Mouse (Mus musculus) bone marrow macrophage, adult 2 months (primary cell): ENCODE measurements around the gene B3gnt6. TPM values are rescaled to one million over a fixed set of nuclear protein-coding genes. Genes with fewer than 3 reads are reported as not detected.

Source experiments
- H3K27ac ChIP-seq: 2 replicates; pipeline ENCODE4 v1.5.1; 2012; ENCODE audit warnings: low read depth, low read length; ENCODE audit not compliant: insufficient read depth
- H3K4me1 ChIP-seq: 2 replicates; pipeline ENCODE4 v1.6.1; 2012; ENCODE audit warnings: low read length; ENCODE audit not compliant: control insufficient read depth, insufficient read depth
- H3K4me3 ChIP-seq: 2 replicates; pipeline ENCODE4 v1.5.1; 2012; ENCODE audit warnings: mild to moderate bottlenecking, low read length, moderate library complexity; ENCODE audit not compliant: insufficient read depth
- CTCF ChIP-seq: IDR thresholded peaks from 2 replicates; pipeline ENCODE4 v1.5.1; 2012; ENCODE audit warnings: low read depth, mild to moderate bottlenecking, low read length, moderate library complexity
- POLR2A ChIP-seq: IDR thresholded peaks from 2 replicates; pipeline ENCODE4 v1.6.1; 2012; ENCODE audit warnings: mild to moderate bottlenecking, low read depth, low read length, borderline replicate concordance
- polyA plus RNA-seq: library from polyadenylated mRNA; stranded (reverse); fragments of >200 nt; gene quantifications from 2 replicates; pipeline ENCODE4 v1.2.4, GENCODE M21; 2012; ENCODE audit not compliant: missing spikeins, insufficient read depth, insufficient read length

B3gnt6 gene
- polyA plus RNA-seq, 1 experiment: 0.31 TPM

- H3K4me1 ChIP-seq: no peaks in the 10 kb centered on the region
- TF ChIP-seq CTCF (no peak), POLR2A (no peak)
- no peak overlapping the region for H3K4me3 ChIP-seq
- no peak overlapping the region for H3K27ac ChIP-seq
These were observed 48.8 kb downstream of the B3gnt6 start for GRCm38 (mm10) chr7:98150525-98150924.

- Histone ChIP-seq H3K4me3 (no peak overlapping the region), H3K4me1 (no peaks in the 10 kb centered on the region), H3K27ac (no peak overlapping the region)
- no peak for TF ChIP-seq CTCF
- TF ChIP-seq POLR2A: no peak
These were observed 49.5 kb downstream of the B3gnt6 start for GRCm38 (mm10) chr7:98149802-98150201.

- Histone ChIP-seq H3K4me3 (no peak overlapping the region), H3K27ac (no peak overlapping the region), H3K4me1 (no peaks in the 10 kb centered on the region)
- TF ChIP-seq CTCF (no peak), POLR2A (no peak)
These were observed 50.4 kb downstream of the B3gnt6 start for GRCm38 (mm10) chr7:98148721-98149407.

DNA sequence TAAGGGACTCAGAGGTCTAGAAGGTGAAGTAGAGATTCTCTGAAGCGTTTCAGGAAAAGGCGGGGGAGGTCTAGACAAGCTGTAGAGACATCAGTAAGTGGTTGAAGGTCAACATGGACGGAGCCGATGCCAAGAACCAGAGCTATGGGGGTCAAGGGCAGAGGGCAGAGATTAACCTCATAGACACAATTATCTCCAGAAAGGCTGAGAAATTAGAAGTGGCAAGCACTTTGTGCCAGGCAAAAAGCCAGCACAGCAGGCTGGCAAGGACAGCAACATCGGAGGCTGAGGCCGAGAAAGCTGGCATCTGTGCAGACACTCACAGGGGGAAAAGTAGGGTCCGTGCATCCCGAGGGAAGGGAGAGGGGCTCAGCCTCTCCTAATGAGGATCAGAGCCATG lies 51.5 kb downstream of the B3gnt6 start:
- Histone ChIP-seq H3K4me1 (no peaks in the 10 kb centered on the region), H3K4me3 (no peak overlapping the region), H3K27ac (no peak overlapping the region)
- TF ChIP-seq POLR2A: no peak
- TF ChIP-seq CTCF: no peak

DNA sequence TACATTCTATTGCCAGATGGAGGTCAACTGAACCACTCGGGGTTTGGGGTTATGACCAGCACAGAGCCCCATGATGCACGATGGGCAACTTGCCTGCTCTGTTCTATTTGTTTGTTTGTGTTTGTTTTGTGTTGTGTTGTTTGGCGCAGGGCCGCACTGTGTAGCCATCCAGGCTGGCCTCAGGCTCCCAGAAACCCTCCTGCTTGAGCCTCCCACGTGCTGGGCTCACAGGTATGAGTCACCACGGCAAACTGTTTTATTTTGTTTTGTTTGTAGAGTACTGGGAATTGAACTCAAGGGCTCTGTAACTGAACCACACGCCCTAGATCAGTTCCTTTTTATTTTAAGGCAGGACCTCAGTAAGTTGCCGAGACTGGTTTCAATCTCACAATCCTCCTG lies 52.8 kb downstream of the B3gnt6 start:
- TF ChIP-seq CTCF: no peak
- H3K4me1 ChIP-seq: no peaks in the 10 kb centered on the region
- no peak overlapping the region for H3K4me3 ChIP-seq
- H3K27ac ChIP-seq: no peak overlapping the region

GRCm38 (mm10) chr7:98145842-98146446 lies 53.3 kb downstream of the B3gnt6 start:
- H3K4me3 ChIP-seq: no peak overlapping the region
- TF ChIP-seq POLR2A (no peak), CTCF (no peak)
- H3K27ac ChIP-seq: no peak overlapping the region
- H3K4me1 ChIP-seq: no peaks in the 10 kb centered on the region

DNA sequence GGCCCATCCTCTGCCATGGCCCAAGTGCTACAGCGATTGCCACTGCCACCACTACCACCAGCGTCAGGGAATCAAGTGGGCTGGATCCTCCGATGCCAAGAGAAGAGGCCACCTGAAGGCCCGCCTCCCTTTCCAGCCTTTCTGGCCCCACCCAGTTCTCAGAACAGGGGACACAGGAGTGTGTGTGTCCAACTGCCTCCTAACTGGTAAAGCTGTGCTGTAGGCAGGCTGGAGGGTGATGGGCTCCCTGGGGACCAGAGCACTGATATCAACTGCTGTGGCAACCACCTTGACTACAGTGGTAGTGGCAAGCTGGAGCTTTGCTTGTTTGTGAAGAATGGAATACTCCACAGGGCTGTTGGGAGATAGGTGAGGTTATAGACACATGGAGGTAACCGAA lies 53.9 kb downstream of the B3gnt6 start, which contains the start of gene Omp:
Gene Omp (minus strand): TSS at position 101 of the 400 bp plus-strand sequence.
- TF ChIP-seq POLR2A (no peak), CTCF (no peak)
- Histone ChIP-seq H3K4me3 (no peak within 1 kb of the TSS), H3K4me1 (no peaks in the 10 kb centered on the region), H3K27ac (no peak within 1 kb of the TSS)

DNA sequence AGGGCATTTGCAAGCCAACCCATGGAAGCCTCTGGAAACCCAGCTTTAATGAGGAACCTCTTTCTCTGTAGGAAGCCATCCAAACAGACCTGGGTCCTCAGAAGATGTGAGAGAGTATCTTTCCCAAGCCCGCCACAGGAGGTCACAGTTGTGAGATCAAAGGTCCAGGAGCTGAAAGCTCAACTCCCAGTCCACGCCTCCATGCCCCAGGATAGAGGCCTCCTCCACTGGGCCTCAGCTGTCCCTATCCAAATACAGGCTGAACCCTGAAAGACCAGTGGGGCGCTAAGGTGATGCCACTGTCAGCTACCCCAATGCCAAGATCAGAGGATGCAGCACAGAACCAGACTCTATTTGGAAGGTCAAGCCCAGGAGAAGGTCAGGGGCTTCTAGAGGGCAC lies 56.6 kb downstream of the B3gnt6 start:
- H3K4me1 ChIP-seq: no peaks in the 10 kb centered on the region
- no peak overlapping the region for H3K27ac ChIP-seq
- H3K4me3 ChIP-seq: no peak overlapping the region
- TF ChIP-seq POLR2A: no peak
- TF ChIP-seq CTCF: no peak

Other genes with a start within 250 kb of the B3gnt6 start
- 19.9 and 26.4 TPM in 2 replicates for gene Myo7a, start 80.0 kb downstream of the B3gnt6 start, polyA plus RNA-seq
- gene Omp, start 54.0 kb downstream of the B3gnt6 start, polyA plus RNA-seq: not detected in 2 replicates
- gene Capn5, start 21.2 kb downstream of the B3gnt6 start, polyA plus RNA-seq: 9.1 and 11.5 TPM in 2 replicates
- gene Acer3, start 121.7 kb upstream of the B3gnt6 start, polyA plus RNA-seq: 69.6 and 73.6 TPM in 2 replicates
- gene Tsku, start 161.8 kb upstream of the B3gnt6 start, polyA plus RNA-seq: 39.7 and 41.3 TPM in 2 replicates
- gene Gucy2d, start 240.9 kb upstream of the B3gnt6 start, polyA plus RNA-seq: not detected in 2 replicates